Mouse (Mus musculus): ENCODE results near the gene B3galt2. TPM values are rescaled to one million over a fixed set of nuclear protein-coding genes. Genes with fewer than 3 reads are reported as not detected.

Gene B3galt2
- total RNA-seq (2012; rRNA removed) (0.03 and 0.04 TPM in 2 replicates), polyA plus RNA-seq (2012; ENCODE audit: insufficient read depth in 1 of 2, insufficient read length in 2 of 2, low read depth in 1 of 2, low replicate concordance in 2 of 2, missing spikeins in 1 of 2) (under 1 TPM in 1 of 2 experiments, not detected in 1; 0.01 TPM)

- Histone ChIP-seq H3K9me3 (replicated peaks; ENCODE audit: insufficient read depth, low read length) (no peaks in the 10 kb centered on the region), H3K27me3 (ENCODE audit: control insufficient read depth in 1 of 2, insufficient read depth in 2 of 2, low read length in 2 of 2) (no peaks in the 10 kb centered on the region), H3K27ac (ENCODE audit: control insufficient read depth, low read depth, low read length) (no peak within 1 kb of the TSS), H3K4me3 (ENCODE audit: control insufficient read depth in 1 of 2, insufficient read depth in 1 of 2, low read depth in 2 of 2, low read length in 2 of 2) (no peak within 1 kb of the TSS), H3K36me3 (ENCODE audit: control insufficient read depth in 1 of 2, insufficient read depth in 2 of 2, low read length in 2 of 2) (peaks cover 2 to 5% of the 10 kb centered on the region in 2 experiments; a peak in 3 of 4 replicates), H3K4me1 (ENCODE audit: control insufficient read depth in 1 of 2, insufficient read depth in 2 of 2, low read length in 2 of 2) (no peaks in the 10 kb centered on the region), H3K79me2 (ENCODE audit: control insufficient read depth, insufficient read depth, low read length, poor library complexity) (no peaks in the 10 kb centered on the region), H3K9ac (ENCODE audit: control insufficient read depth, low read depth, low read length, poor library complexity, severe bottlenecking) (no peak within 1 kb of the TSS)
- TF ChIP-seq GABPA (IDR thresholded peaks at IDR 0.05; ENCODE audit: low read depth, low read length): no peak
- no peak for TF ChIP-seq MYC (IDR thresholded peaks at IDR 0.05; ENCODE audit: low read depth, low read length)
- no peak for TF ChIP-seq TBP (IDR thresholded peaks at IDR 0.05; ENCODE audit: low read depth, low read length)
- TF ChIP-seq USF1 (IDR thresholded peaks at IDR 0.05; ENCODE audit: low read depth, low read length): no peak
- no peak for TF ChIP-seq NELFE (IDR thresholded peaks at IDR 0.05; ENCODE audit: low read depth, low read length)
- TF ChIP-seq TAL1 (IDR thresholded peaks at IDR 0.05; ENCODE audit: low read length): no peak
- no peak for TF ChIP-seq ETS1 (IDR thresholded peaks at IDR 0.05; ENCODE audit: low read depth, low read length)
- TF ChIP-seq JUND (IDR thresholded peaks at IDR 0.05; ENCODE audit: low read depth, low read length): no peak
- no peak for TF ChIP-seq ZKSCAN1 (IDR thresholded peaks at IDR 0.05; ENCODE audit: low read depth, low read length)
- TF ChIP-seq MAX (IDR thresholded peaks at IDR 0.05; ENCODE audit: low read length): no peak
- no peak for TF ChIP-seq MXI1 (IDR thresholded peaks at IDR 0.05; ENCODE audit: low read depth, low read length)
- TF ChIP-seq SIN3A (IDR thresholded peaks at IDR 0.05; ENCODE audit: low read length): no peak
- TF ChIP-seq POLR2AphosphoS5 (IDR thresholded peaks at IDR 0.05; ENCODE audit: borderline replicate concordance, low read depth, low read length): no peak
- no peak for TF ChIP-seq MAZ (IDR thresholded peaks at IDR 0.05; ENCODE audit: low read depth, low read length)
- no peak for TF ChIP-seq NRF1 (IDR thresholded peaks at IDR 0.05; ENCODE audit: insufficient read depth, low read depth, low read length, poor library complexity, severe bottlenecking)
- no peak for TF ChIP-seq CTCF (IDR thresholded peaks at IDR 0.05 in 2 of 3, conservative IDR thresholded peaks at IDR 0.05 in 1 of 3; ENCODE audit: control insufficient read depth in 1 of 3, insufficient read depth in 1 of 3, low read depth in 2 of 3, low read length in 3 of 3, poor library complexity in 1 of 3, severe bottlenecking in 1 of 3)
- TF ChIP-seq MYB (IDR thresholded peaks at IDR 0.05; ENCODE audit: low read depth, low read length): no peak
- TF ChIP-seq POLR2A (IDR thresholded peaks at IDR 0.05; ENCODE audit: control insufficient read depth in 1 of 2, insufficient read depth in 1 of 2, low read depth in 1 of 2, low read length in 2 of 2, poor library complexity in 1 of 2): no peak
- no peak for DNase-seq (ENCODE audit: low read depth, low spot score)
Observed at GRCm38 (mm10) chr1:143640650-143641407, at the start of gene B3galt2. B3galt2 (plus strand) TSS chr1:143640664.

- Histone ChIP-seq H3K27ac (ENCODE audit: control insufficient read depth, low read depth, low read length) (no peak overlapping the region), H3K36me3 (ENCODE audit: control insufficient read depth in 1 of 2, insufficient read depth in 2 of 2, low read length in 2 of 2) (no peaks in the 10 kb centered on the region), H3K9me3 (replicated peaks; ENCODE audit: insufficient read depth, low read length) (no peaks in the 10 kb centered on the region), H3K79me2 (ENCODE audit: control insufficient read depth, insufficient read depth, low read length, poor library complexity) (no peaks in the 10 kb centered on the region), H3K9ac (ENCODE audit: control insufficient read depth, low read depth, low read length, poor library complexity, severe bottlenecking) (no peak overlapping the region), H3K4me1 (ENCODE audit: control insufficient read depth in 1 of 2, insufficient read depth in 2 of 2, low read length in 2 of 2) (no peaks in the 10 kb centered on the region), H3K4me3 (ENCODE audit: control insufficient read depth in 1 of 2, insufficient read depth in 1 of 2, low read depth in 2 of 2, low read length in 2 of 2) (no peak overlapping the region), H3K27me3 (ENCODE audit: control insufficient read depth in 1 of 2, insufficient read depth in 2 of 2, low read length in 2 of 2) (no peaks in the 10 kb centered on the region)
- DNase-seq (ENCODE audit: low read depth, low spot score): no peak
- TF ChIP-seq NELFE (IDR thresholded peaks at IDR 0.05; ENCODE audit: low read depth, low read length) (no peak), ZMIZ1 (IDR thresholded peaks at IDR 0.05; ENCODE audit: low read depth, low read length) (no peak), POLR2A (IDR thresholded peaks at IDR 0.05; ENCODE audit: control insufficient read depth in 1 of 2, insufficient read depth in 1 of 2, low read depth in 1 of 2, low read length in 2 of 2, poor library complexity in 1 of 2) (no peak), HCFC1 (IDR thresholded peaks at IDR 0.05; ENCODE audit: low read depth, low read length) (no peak), JUND (IDR thresholded peaks at IDR 0.05; ENCODE audit: low read depth, low read length) (no peak), CHD2 (IDR thresholded peaks at IDR 0.05; ENCODE audit: low read length) (no peak), POLR2AphosphoS2 (IDR thresholded peaks at IDR 0.05; ENCODE audit: low read length) (no peak), MYB (IDR thresholded peaks at IDR 0.05; ENCODE audit: low read depth, low read length) (no peak), ZC3H11A (IDR thresholded peaks at IDR 0.05; ENCODE audit: low read depth, low read length) (no peak), BHLHE40 (IDR thresholded peaks at IDR 0.05; ENCODE audit: borderline replicate concordance, low read depth, low read length) (no peak), SMC3 (IDR thresholded peaks at IDR 0.05; ENCODE audit: low read depth, low read length) (no peak), UBTF (IDR thresholded peaks at IDR 0.05; ENCODE audit: borderline replicate concordance, insufficient read depth, low read depth, low read length) (no peak), RAD21 (IDR thresholded peaks at IDR 0.05; ENCODE audit: low read depth, low read length) (no peak), MAX (IDR thresholded peaks at IDR 0.05; ENCODE audit: low read length) (no peak), MYC (IDR thresholded peaks at IDR 0.05; ENCODE audit: low read depth, low read length) (no peak), POLR2AphosphoS5 (IDR thresholded peaks at IDR 0.05; ENCODE audit: borderline replicate concordance, low read depth, low read length) (no peak), TBP (IDR thresholded peaks at IDR 0.05; ENCODE audit: low read depth, low read length) (no peak), KAT2A (conservative IDR thresholded peaks at IDR 0.05; ENCODE audit: low read depth, low read length) (no peak), GATA1 (IDR thresholded peaks at IDR 0.05; ENCODE audit: low read depth, low read length) (no peak)
Observed at GRCm38 (mm10) chr1:143596864-143597263, 43.6 kb upstream of the B3galt2 start.
